Mouse (Mus musculus): ENCODE data around the gene Tomm22. TPM values are rescaled to one million over a fixed set of nuclear protein-coding genes. Genes with fewer than 3 reads are reported as not detected.

Gene Tomm22
- polyA plus RNA-seq (2015; fragmentation: Nextera tagmentation; extraction: Ambion mirVana): 207 and 210 TPM in 2 replicates

- peak within 1 kb of the TSS; percentile 60; the same call in 1 of the 2 replicates for H3K27ac ChIP-seq (replicated peaks)
- H3K4me1 ChIP-seq: peaks cover 13% of the 10 kb centered on the region
- ATAC-seq (ENCODE audit: insufficient number of reproducible peaks, low FRiP score, low TSS enrichment, low read depth): peak; percentile 94
- H3K36me3 ChIP-seq: peaks cover 53% of the 10 kb centered on the region
- peak within 1 kb of the TSS; percentile 78 for H3K9ac ChIP-seq
- H3K4me3 ChIP-seq (replicated peaks): peak within 1 kb of the TSS; percentile 91
- H3K9me3 ChIP-seq (replicated peaks): no peaks in the 10 kb centered on the region
- H3K27me3 ChIP-seq: no peaks in the 10 kb centered on the region
- WGBS: 15% methylated on average over 33 of the region's 33 CpGs
- H3K4me2 ChIP-seq (replicated peaks): peak within 1 kb of the TSS; percentile 73
These were observed at the start of gene Tomm22 for GRCm38 (mm10) chr15:79670249-79670971. Gene Tomm22 (plus strand): TSS chr15:79670861.

DNA sequence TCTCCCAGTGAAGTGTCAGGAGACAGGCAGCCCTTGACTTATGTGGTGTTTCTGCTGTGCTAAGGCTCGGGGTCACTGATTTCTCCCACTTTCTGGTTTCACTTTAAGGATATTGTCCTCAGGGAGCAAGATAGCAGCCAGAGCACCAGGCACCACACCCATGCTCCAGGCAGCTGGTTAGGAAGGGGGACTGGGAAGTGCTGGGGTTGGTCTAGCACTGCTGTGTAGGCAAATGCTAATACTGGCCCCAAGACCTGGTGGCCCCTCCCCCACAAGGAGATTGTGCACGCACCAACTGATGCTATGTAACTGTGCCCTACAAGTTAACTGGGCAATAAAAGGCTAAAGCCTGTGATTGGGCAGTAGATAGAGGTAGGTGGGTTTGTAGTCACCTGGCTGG, 40.2 kb upstream of the Tomm22 start:
- Histone ChIP-seq H3K27ac (replicated peaks) (no peak overlapping the region), H3K4me3 (replicated peaks) (no peak overlapping the region), H3K9ac (no peak overlapping the region), H3K27me3 (no peaks in the 10 kb centered on the region), H3K4me2 (replicated peaks) (no peak overlapping the region), H3K9me3 (replicated peaks) (no peaks in the 10 kb centered on the region), H3K36me3 (peaks cover 39% of the 10 kb centered on the region), H3K4me1 (no peaks in the 10 kb centered on the region)
- WGBS: 68% methylated on average over 2 of the region's 2 CpGs
- ATAC-seq (ENCODE audit: insufficient number of reproducible peaks, low FRiP score, low TSS enrichment, low read depth): no peak

DNA sequence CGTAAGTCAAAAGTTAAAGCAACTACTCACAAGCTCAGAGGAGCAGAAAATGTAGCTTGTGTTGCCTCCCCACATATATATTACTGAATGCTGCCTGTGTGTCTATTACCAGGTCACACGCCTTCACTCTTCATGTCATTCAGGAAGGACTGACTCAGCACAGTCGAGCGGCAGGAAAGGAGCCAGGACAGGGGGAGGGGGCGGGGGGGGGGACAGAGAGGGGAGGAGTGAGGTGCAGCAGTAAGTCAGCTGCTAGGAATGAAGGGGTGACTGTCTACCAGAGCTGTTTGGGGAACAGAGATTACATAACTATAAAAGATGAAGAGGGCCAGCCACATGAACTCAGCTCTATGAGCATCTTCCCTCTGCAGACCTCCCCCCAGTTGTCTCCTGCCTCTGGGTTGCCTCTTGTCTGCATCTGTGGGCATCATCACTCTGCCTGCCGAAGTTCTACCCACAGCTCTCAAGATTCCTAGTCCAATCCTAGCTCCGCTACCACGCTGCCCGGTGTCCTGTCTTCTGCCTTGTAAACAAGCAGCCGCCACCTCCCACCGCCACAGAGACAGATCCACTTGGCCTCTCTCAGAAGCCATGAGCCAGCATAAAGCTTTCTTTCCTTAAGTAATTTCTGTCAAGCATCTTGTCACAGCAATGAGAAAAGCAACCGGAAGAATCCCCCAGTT, 29.4 kb upstream of the Tomm22 start:
- Histone ChIP-seq H3K9me3 (replicated peaks) (no peaks in the 10 kb centered on the region), H3K4me3 (replicated peaks) (no peak overlapping the region), H3K4me2 (replicated peaks) (no peak overlapping the region), H3K27me3 (no peaks in the 10 kb centered on the region), H3K27ac (replicated peaks) (no peak overlapping the region), H3K9ac (no peak overlapping the region), H3K4me1 (no peaks in the 10 kb centered on the region), H3K36me3 (0 out of 2 replicates have a peak, but pooled peaks cover 18% of the 10 kb centered on the region)
- 55% methylated on average over 12 of the region's 12 CpGs for WGBS
- no peak for ATAC-seq (ENCODE audit: insufficient number of reproducible peaks, low FRiP score, low TSS enrichment, low read depth)

DNA sequence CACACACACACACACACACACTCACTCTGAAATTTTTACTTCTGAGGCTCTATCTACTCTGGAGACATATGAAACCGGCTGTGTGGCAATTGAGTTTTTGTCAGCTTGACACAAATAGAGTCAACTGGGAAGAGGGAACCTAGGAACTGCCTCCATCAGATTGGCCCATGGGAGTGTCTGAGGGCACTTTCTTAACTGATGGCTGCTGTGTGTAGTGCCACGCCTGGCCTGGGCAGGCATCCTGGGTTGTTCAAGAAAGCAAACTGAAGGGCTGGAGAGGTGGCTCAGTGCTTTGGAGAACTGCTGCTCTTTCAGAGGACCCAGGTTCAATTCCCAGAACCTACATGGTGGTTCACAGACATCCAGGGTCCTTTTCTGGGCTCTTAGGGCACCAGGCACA, 25.2 kb upstream of the Tomm22 start:
- no peak for ATAC-seq (ENCODE audit: insufficient number of reproducible peaks, low FRiP score, low TSS enrichment, low read depth)
- H3K27me3 ChIP-seq: no peaks in the 10 kb centered on the region
- H3K4me3 ChIP-seq (replicated peaks): no peak overlapping the region
- peaks cover 19% of the 10 kb centered on the region; the same call in 1 of the 2 replicates for H3K36me3 ChIP-seq
- no peak overlapping the region for H3K4me2 ChIP-seq (replicated peaks)
- no peaks in the 10 kb centered on the region for H3K4me1 ChIP-seq
- H3K9ac ChIP-seq: no peak overlapping the region
- WGBS: 72% methylated on average over 2 of the region's 2 CpGs
- no peak overlapping the region for H3K27ac ChIP-seq (replicated peaks)
- H3K9me3 ChIP-seq (replicated peaks): no peaks in the 10 kb centered on the region

DNA sequence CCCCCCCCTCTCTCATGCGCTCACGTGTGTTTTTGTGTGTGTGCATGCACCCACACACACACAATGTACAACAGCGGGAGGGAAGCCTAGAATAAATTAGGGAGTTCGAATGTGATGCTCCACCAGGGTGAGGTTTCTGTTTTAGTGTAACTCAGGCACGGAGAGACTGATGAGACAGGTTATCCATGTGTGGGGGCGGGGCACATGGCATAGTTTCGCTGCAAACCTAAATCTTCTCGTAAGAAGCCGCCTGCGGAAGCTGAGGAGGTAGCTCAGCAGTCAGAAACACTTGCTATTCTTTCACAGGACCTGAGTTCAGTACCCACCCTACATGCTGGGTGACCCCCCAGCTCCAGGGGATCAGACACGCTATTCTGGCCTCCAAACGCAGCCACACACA, 22.5 kb upstream of the Tomm22 start:
- Histone ChIP-seq H3K36me3 (peaks cover 19% of the 10 kb centered on the region; the same call in 1 of the 2 replicates), H3K9me3 (replicated peaks) (no peaks in the 10 kb centered on the region), H3K4me2 (replicated peaks) (no peak overlapping the region), H3K4me3 (replicated peaks) (no peak overlapping the region), H3K27ac (replicated peaks) (no peak overlapping the region), H3K4me1 (no peaks in the 10 kb centered on the region), H3K27me3 (no peaks in the 10 kb centered on the region), H3K9ac (no peak overlapping the region)
- no peak for ATAC-seq (ENCODE audit: insufficient number of reproducible peaks, low FRiP score, low TSS enrichment, low read depth)
- WGBS: 88% methylated on average over 12 of the region's 12 CpGs

- Histone ChIP-seq H3K27ac (replicated peaks) (no peak overlapping the region), H3K4me2 (replicated peaks) (no peak overlapping the region), H3K27me3 (no peaks in the 10 kb centered on the region), H3K4me1 (no peaks in the 10 kb centered on the region), H3K9me3 (replicated peaks) (no peaks in the 10 kb centered on the region), H3K4me3 (replicated peaks) (no peak overlapping the region), H3K36me3 (peaks cover 15% of the 10 kb centered on the region; the same call in 1 of the 2 replicates), H3K9ac (no peak overlapping the region)
- no peak for ATAC-seq (ENCODE audit: insufficient number of reproducible peaks, low FRiP score, low TSS enrichment, low read depth)
These were observed 20.1 kb upstream of the Tomm22 start for GRCm38 (mm10) chr15:79650569-79650968.

DNA sequence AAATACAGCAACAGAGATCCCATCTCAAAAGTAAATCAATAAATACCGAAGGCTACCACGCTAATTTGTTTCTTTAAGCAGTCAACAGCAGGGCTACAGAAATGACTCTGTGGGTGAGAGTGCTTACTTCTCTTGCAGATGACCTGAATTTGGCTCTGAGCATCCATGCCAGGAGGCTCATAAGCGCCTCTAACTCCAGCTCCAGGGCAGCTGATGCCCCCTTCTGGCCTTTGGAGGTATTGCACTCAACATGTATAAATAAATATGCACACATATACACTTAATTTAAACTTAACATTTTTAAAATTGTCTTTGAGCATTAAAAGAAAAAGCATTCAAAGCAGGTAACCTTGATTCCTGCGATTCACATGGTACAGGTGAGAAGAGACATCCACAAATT, 19.2 kb upstream of the Tomm22 start:
- Histone ChIP-seq H3K9ac (no peak overlapping the region), H3K36me3 (peaks cover 15% of the 10 kb centered on the region; the same call in 1 of the 2 replicates), H3K27me3 (no peaks in the 10 kb centered on the region), H3K4me2 (replicated peaks) (no peak overlapping the region), H3K27ac (replicated peaks) (no peak overlapping the region), H3K4me1 (no peaks in the 10 kb centered on the region), H3K9me3 (replicated peaks) (no peaks in the 10 kb centered on the region), H3K4me3 (replicated peaks) (no peak overlapping the region)
- no peak for ATAC-seq (ENCODE audit: insufficient number of reproducible peaks, low FRiP score, low TSS enrichment, low read depth)
- 77% methylated on average over 4 of the region's 4 CpGs for WGBS

GRCm38 (mm10) chr15:79656451-79656850, 14.2 kb upstream of the Tomm22 start:
- H3K9ac ChIP-seq: no peak overlapping the region
- H3K36me3 ChIP-seq: 0 out of 2 replicates have a peak, but pooled peaks cover 3% of the 10 kb centered on the region
- no peak overlapping the region for H3K4me3 ChIP-seq (replicated peaks)
- H3K27me3 ChIP-seq: no peaks in the 10 kb centered on the region
- no peaks in the 10 kb centered on the region for H3K9me3 ChIP-seq (replicated peaks)
- WGBS: 88% methylated on average over 14 of the region's 14 CpGs
- no peak for ATAC-seq (ENCODE audit: insufficient number of reproducible peaks, low FRiP score, low TSS enrichment, low read depth)
- H3K27ac ChIP-seq (replicated peaks): no peak overlapping the region
- H3K4me1 ChIP-seq: peaks cover 11% of the 10 kb centered on the region
- H3K4me2 ChIP-seq (replicated peaks): no peak overlapping the region

- H3K9me3 ChIP-seq (replicated peaks): no peaks in the 10 kb centered on the region
- H3K36me3 ChIP-seq: peaks cover 12% of the 10 kb centered on the region
- ATAC-seq (ENCODE audit: insufficient number of reproducible peaks, low FRiP score, low TSS enrichment, low read depth): 0 out of 2 replicates have a peak, but pooled peaks have one; percentile 7
- 3% methylated on average over 16 of the region's 16 CpGs for WGBS
- H3K27me3 ChIP-seq: no peaks in the 10 kb centered on the region
- H3K4me1 ChIP-seq: peaks cover 11% of the 10 kb centered on the region
- peak overlapping the region; percentile 93 for H3K4me2 ChIP-seq (replicated peaks)
- peak overlapping the region; percentile 74 for H3K9ac ChIP-seq
- peak overlapping the region; percentile 68 for H3K4me3 ChIP-seq (replicated peaks)
- H3K27ac ChIP-seq (replicated peaks): peak overlapping the region; percentile 92
These were observed 12.7 kb upstream of the Tomm22 start for GRCm38 (mm10) chr15:79657837-79658530.

GRCm38 (mm10) chr15:79658531-79659375, 11.9 kb upstream of the Tomm22 start, which contains the start of the genes Fam227a and Cby1:
Gene Fam227a (minus strand): TSS chr15:79658956.
Gene Cby1 (plus strand): TSS chr15:79659199.
- H3K36me3 ChIP-seq: peaks cover 18% of the 10 kb centered on the region
- H3K4me1 ChIP-seq: peaks cover 11% of the 10 kb centered on the region
- no peaks in the 10 kb centered on the region for H3K27me3 ChIP-seq
- H3K27ac ChIP-seq (replicated peaks): peak within 1 kb of the TSS; percentile 92
- peak within 1 kb of the TSS; percentile 68 for H3K4me3 ChIP-seq (replicated peaks)
- H3K9ac ChIP-seq: peak within 1 kb of the TSS; percentile 74
- peak within 1 kb of the TSS; percentile 93 for H3K4me2 ChIP-seq (replicated peaks)
- no peaks in the 10 kb centered on the region for H3K9me3 ChIP-seq (replicated peaks)
- ATAC-seq (ENCODE audit: insufficient number of reproducible peaks, low FRiP score, low TSS enrichment, low read depth): peak; percentile 82
- under 1% methylated on average over 55 of the region's 55 CpGs for WGBS

Data from embryonic facial prominence, embryonic 15.5 days (tissue).